Mouse (Mus musculus) kidney, adult 2 months (tissue): ENCODE data around the gene Inhbe. TPM values are rescaled to one million over a fixed set of nuclear protein-coding genes. Genes with fewer than 3 reads are reported as not detected.

Source experiments
- DNase-seq: peaks from one replicate; pipeline ENCODE4 v3.0.0; 2021
- H3K27ac ChIP-seq: fragments of 200-500 bp; 2 replicates; pipeline ENCODE4 v1.5.1; 2012; ENCODE audit warnings: low read depth, low read length, control low read depth, inconsistent platforms; ENCODE audit not compliant: insufficient read depth
- H3K27me3 ChIP-seq: fragments of 200-500 bp; replicated peaks from 2 replicates; pipeline ENCODE4 v1.6.1; 2012; ENCODE audit warnings: mild to moderate bottlenecking, moderate library complexity, low read length, inconsistent platforms; ENCODE audit not compliant: control insufficient read depth, insufficient read depth
- H3K36me3 ChIP-seq: fragments of 200-500 bp; 2 replicates; pipeline ENCODE4 v1.6.1; 2012; ENCODE audit warnings: mild to moderate bottlenecking, moderate library complexity, low read length, inconsistent platforms; ENCODE audit not compliant: control insufficient read depth, insufficient read depth
- H3K4me1 ChIP-seq: fragments of 200-500 bp; 2 replicates; pipeline ENCODE4 v1.6.1; 2011; ENCODE audit warnings: low read length; ENCODE audit not compliant: control insufficient read depth, insufficient read depth
- H3K4me3 ChIP-seq: fragments of 200-500 bp; 2 replicates; pipeline ENCODE4 v1.5.1; 2011; ENCODE audit warnings: mild to moderate bottlenecking, low read depth, low read length, control low read depth; ENCODE audit not compliant: insufficient read depth
- CTCF ChIP-seq: fragments of 200-500 bp; conservative IDR thresholded peaks from 2 replicates; pipeline ENCODE4 v1.5.1; 2011; ENCODE audit warnings: low read depth, mild to moderate bottlenecking, control low read depth, low read length, moderate library complexity, mixed read lengths; ENCODE audit not compliant: insufficient read depth, insufficient read length
- POLR2A ChIP-seq: fragments of 200-500 bp; IDR thresholded peaks from one replicate; pipeline ENCODE4 v1.6.1; 2011; ENCODE audit warnings: low read depth, low read length, control low read depth
- WGBS: fragments of 180-500 bp; shearing (Covaris S2); methylation state at CpG from one replicate; pipeline ENCODE4 v1.1.7; 2018; 5-methylcytosine and 5-hydroxymethylcytosine counted together
- polyA plus RNA-seq: library from polyadenylated mRNA; depleted of rRNA; stranded (reverse); fragments of >200 nt; gene quantifications from 2 replicates; pipeline ENCODE4 v1.2.3, GENCODE M21; 2012

The Inhbe gene
- polyA plus RNA-seq, 1 experiment: not detected

GRCm38 (mm10) chr10:127352766-127353165 is 1.4 kb downstream of the Inhbe start:
- Histone ChIP-seq H3K4me3 (no peak overlapping the region), H3K27me3 (no peaks in the 10 kb centered on the region), H3K36me3 (no peaks in the 10 kb centered on the region), H3K27ac (no peak overlapping the region), H3K4me1 (no peaks in the 10 kb centered on the region; the same call in 1 of the 2 replicates)
- TF ChIP-seq CTCF (no peak), POLR2A (no peak)
- 92% methylated on average over 11 of the region's 11 CpGs for WGBS
- no peak for DNase-seq

GRCm38 (mm10) chr10:127352187-127352586 is 2.0 kb downstream of the Inhbe start:
- 69% methylated on average over 9 of the region's 9 CpGs for WGBS
- no peak overlapping the region for H3K4me3 ChIP-seq

GRCm38 (mm10) chr10:127351719-127352118 is 2.5 kb downstream of the Inhbe start:
- Histone ChIP-seq H3K4me3 (no peak overlapping the region), H3K4me1 (no peaks in the 10 kb centered on the region; the same call in 1 of the 2 replicates), H3K27ac (no peak overlapping the region), H3K27me3 (no peaks in the 10 kb centered on the region), H3K36me3 (no peaks in the 10 kb centered on the region)
- no peak for DNase-seq
- WGBS: 73% methylated on average over 8 of the region's 8 CpGs
- TF ChIP-seq POLR2A (no peak), CTCF (no peak)

More at GRCm38 (mm10) chr10:127352187-127352586, 2.0 kb downstream of the Inhbe start:
- Histone ChIP-seq H3K4me1 (no peaks in the 10 kb centered on the region; the same call in 1 of the 2 replicates), H3K27ac (no peak overlapping the region), H3K27me3 (no peaks in the 10 kb centered on the region), H3K36me3 (no peaks in the 10 kb centered on the region)
- DNase-seq: peak; percentile 47
- TF ChIP-seq CTCF: no peak
- no peak for TF ChIP-seq POLR2A

DNA sequence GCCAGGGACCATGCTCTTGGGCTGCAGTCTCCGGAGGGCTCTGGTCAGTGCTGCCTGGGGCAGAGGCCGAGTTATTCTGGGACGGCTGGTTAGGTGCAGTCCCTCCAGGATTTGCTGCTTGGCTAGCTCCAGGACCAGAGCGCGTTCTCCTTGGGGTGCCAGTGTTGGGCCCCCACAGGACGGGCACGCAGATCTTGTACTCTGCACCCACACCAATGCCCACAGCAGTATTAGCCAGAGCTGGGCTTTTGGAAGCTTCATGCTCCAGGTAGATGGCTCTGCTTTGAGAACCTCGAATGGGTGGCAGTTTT is 3.0 kb downstream of the Inhbe start:
- WGBS: 56% methylated on average over 8 of the region's 8 CpGs
- H3K27ac ChIP-seq: no peak overlapping the region
- no peak overlapping the region for H3K4me3 ChIP-seq
- H3K4me1 ChIP-seq: no peaks in the 10 kb centered on the region; the same call in 1 of the 2 replicates
- no peaks in the 10 kb centered on the region for H3K27me3 ChIP-seq
- no peak for DNase-seq
- no peaks in the 10 kb centered on the region for H3K36me3 ChIP-seq
- TF ChIP-seq POLR2A (no peak), CTCF (no peak)

DNA sequence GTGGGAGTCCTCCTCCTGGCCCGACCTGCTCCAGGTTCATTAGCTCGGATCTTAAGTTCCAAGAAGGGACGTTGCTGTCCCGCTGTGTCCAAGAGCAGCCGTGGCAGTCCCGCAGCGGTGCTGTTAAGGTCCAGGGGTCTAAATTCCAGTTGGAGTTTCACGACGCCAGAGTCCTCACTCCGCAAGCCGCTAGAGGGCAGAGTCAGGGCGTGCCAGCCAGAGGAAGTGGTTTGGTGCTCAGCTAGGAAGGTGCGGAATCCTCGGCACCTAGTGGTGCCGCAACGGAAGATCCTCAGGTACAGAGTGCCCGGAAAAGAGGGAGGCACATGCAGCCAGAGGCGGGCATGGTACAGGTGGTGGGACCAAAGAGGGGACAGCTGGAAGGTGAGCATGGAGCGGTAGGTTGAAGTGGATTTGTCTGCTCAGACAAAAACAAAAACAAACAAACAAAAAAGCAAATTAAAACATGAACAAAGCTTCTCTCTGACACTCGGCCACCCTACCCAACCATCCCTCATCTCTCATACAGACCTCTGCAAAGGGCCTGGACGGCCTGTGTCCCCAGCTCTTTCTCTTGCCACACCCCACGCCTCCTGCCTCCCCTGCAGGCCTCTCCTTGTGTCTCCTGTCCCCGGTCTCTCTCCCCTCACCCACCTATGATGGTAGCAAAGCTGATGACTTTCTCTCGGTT is 3.5 kb downstream of the Inhbe start:
- TF ChIP-seq CTCF: peak; percentile 86
- no peak for TF ChIP-seq POLR2A
- WGBS: 12% methylated on average over 24 of the region's 24 CpGs
- H3K27me3 ChIP-seq: no peaks in the 10 kb centered on the region
- peak overlapping the region; percentile 15; the same call in 1 of the 2 replicates for H3K4me3 ChIP-seq
- H3K27ac ChIP-seq: no peak overlapping the region
- H3K4me1 ChIP-seq: no peaks in the 10 kb centered on the region; the same call in 1 of the 2 replicates
- no peaks in the 10 kb centered on the region for H3K36me3 ChIP-seq
- DNase-seq: peak; percentile 80

- H3K27me3 ChIP-seq: no peaks in the 10 kb centered on the region
- no peaks in the 10 kb centered on the region for H3K36me3 ChIP-seq
- H3K4me1 ChIP-seq: no peaks in the 10 kb centered on the region; the same call in 1 of the 2 replicates
- no peak overlapping the region for H3K27ac ChIP-seq
- WGBS: 65% methylated on average over 8 of the region's 8 CpGs
- DNase-seq: no peak
- no peak for TF ChIP-seq POLR2A
- TF ChIP-seq CTCF: no peak
- H3K4me3 ChIP-seq: no peak overlapping the region
These were observed 4.4 kb downstream of the Inhbe start for GRCm38 (mm10) chr10:127349810-127350209.

- H3K36me3 ChIP-seq: no peaks in the 10 kb centered on the region
- TF ChIP-seq POLR2A (no peak), CTCF (peak; percentile 37; the same call in 1 of the 2 replicates)
- H3K27me3 ChIP-seq: no peaks in the 10 kb centered on the region
- H3K4me1 ChIP-seq: no peaks in the 10 kb centered on the region; the same call in 1 of the 2 replicates
- no peak for DNase-seq
- H3K27ac ChIP-seq: no peak overlapping the region
- H3K4me3 ChIP-seq: no peak overlapping the region
- 71% methylated on average over 4 of the region's 4 CpGs for WGBS
These were observed 5.3 kb downstream of the Inhbe start for GRCm38 (mm10) chr10:127348957-127349356.
